Mouse (Mus musculus): ENCODE measurements around the gene Samd14.

The Samd14 gene

DNA sequence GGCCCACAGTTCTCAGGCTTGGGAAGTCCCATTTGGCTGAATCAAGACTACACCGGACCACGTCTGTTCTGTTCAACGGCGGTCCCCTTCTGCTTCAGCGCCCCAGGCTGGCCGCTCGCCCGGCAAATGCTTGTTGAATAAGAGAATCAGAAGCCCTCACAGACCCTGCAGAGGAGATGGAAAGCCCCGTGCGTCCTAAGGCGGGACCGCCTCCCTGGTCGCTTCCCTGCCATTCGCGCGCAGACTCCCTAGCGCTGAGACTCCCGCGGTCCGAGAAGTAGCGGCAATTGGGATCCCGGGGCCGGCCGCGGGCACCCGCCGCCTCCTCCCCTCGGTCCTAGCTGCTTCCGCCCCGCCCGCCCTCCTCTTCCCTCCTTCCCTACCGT is at the start of gene Samd14:
Gene Samd14 (plus strand): TSS at position 251 of the 386 bp plus-strand sequence.
- DNase-seq (ENCODE audit: extremely low read depth, insufficient read length, low spot score), result peak; percentile 86

DNA sequence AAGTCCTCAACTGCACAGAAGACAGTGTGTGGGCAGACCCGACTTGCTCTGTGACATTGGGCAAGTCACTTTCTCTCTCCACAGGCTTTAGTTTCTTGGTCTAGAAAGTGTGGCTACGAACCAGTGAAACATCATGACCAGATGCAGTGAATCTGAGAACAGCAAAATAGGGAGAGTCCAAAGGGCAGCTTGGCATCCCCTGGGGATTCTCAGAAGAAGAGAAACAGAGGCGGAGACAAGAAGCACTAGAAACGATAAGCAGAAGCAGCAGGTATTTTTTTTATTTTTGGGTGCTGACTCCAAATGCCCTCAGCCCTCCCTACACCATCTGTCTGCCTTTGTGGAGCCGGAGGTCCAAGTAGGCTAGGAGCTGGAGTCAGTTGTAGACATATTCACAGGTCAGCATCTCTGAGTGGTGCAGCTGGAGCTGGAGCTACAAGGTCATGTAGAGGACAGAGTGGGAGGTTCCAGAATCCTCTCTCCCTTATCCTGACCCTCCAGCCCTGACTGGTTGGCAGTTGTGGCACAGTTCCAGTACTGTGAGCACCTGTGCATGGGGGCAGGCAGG is 47.1 kb upstream of the Samd14 start:
- no peak for DNase-seq (ENCODE audit: extremely low read depth, insufficient read length, low spot score)

DNA sequence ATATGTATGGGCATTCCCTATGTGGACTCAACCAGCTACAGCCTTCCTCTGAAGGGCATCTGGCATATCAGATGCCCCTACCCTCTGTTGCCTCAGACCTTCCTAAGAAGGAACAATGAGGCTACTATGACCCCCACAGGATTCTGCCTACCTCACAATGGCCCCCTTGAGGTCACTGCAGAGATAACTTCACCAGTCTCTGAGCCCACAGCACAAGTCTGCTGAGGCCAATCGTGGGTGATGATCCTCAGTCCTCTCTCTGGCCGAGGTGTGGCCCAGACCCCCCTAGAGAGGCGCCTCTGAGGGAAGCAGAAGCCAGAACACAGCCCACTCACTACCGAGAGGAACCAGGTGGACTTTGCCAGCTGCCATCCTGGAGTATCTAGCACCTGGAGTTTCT is 42.3 kb upstream of the Samd14 start, which contains the start of gene Hils1:
Gene Hils1 (plus strand): TSS at position 175 of the 400 bp plus-strand sequence.
- DNase-seq (ENCODE audit: extremely low read depth, insufficient read length, low spot score), result no peak

DNA sequence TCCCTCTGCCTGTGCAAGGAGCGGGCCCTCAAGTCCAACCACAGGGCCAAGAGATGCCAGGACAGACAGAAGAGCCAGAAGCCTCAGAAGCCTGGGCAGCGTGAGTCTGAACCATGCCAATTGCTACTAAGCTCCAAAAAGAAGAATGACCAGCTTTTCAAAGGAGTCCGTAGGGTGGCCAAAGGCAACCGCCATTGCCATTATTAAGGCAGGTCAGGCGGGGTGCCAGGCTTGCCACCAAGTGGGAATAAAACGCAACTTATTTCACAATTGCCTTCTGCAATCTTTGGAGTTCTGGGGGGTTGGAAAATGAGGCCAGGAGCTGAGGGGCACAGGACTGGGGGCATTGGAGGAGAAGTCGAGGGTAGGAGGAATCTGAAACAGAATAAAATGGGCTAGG is 41.5 kb upstream of the Samd14 start:
- no peak for DNase-seq (ENCODE audit: extremely low read depth, insufficient read length, low spot score)

DNA sequence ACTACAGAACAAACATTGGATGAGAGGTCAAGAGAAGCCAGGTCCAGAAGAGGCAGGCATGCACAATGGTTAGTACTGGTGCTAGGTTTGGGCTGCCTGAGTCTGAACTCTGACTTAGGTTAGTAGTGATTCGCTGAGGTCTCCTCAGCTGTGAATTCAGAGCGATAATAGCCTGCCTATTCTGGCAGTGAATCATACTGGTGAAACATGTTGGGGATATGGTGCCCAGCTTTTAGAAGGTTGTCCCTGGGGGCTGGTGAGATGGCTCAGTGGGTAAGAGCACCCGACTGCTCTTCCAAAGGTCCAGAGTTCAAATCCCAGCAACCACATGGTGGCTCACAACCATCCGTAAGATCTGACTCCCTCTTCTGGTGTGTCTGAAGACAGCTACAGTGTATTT is 40.0 kb upstream of the Samd14 start:
- DNase-seq (ENCODE audit: extremely low read depth, insufficient read length, low spot score), result peak; percentile 57

DNA sequence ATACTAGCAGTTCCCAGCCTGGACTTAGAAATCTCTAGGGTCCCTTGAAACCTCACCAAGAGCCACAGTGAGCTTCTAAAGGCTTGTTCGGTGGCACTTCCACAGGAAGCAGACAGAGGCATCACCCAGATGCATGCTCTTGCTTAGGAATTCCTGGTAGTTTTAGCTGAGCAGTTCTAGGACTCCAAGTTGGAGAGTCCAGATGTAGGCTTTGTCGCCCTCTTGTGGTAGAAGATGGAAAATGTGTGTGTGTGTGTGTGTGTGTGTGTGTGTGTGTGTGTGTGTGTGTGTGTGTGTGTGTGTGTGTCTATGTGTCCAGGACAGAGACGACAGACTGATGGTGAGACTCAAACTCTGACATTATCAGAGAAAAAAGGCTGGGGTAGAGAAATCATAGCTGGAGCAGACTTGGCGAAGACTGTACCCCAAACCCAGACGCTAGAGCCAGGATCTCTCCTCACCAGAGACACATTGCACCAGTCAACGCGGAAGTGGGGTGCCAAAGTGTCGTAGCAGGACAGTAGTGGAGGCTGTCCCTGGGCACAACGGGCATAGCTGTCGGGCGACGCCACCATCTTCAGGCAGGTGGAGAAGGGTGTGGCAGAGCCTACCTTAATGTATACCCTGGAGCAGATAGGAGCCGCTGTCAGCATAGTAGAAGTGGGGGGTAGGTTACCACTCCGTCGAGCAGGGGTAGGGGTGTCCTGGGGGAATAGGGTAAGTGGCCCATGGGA is 39.3 kb upstream of the Samd14 start:
- peak; percentile 68 for DNase-seq (ENCODE audit: extremely low read depth, insufficient read length, low spot score)

DNA sequence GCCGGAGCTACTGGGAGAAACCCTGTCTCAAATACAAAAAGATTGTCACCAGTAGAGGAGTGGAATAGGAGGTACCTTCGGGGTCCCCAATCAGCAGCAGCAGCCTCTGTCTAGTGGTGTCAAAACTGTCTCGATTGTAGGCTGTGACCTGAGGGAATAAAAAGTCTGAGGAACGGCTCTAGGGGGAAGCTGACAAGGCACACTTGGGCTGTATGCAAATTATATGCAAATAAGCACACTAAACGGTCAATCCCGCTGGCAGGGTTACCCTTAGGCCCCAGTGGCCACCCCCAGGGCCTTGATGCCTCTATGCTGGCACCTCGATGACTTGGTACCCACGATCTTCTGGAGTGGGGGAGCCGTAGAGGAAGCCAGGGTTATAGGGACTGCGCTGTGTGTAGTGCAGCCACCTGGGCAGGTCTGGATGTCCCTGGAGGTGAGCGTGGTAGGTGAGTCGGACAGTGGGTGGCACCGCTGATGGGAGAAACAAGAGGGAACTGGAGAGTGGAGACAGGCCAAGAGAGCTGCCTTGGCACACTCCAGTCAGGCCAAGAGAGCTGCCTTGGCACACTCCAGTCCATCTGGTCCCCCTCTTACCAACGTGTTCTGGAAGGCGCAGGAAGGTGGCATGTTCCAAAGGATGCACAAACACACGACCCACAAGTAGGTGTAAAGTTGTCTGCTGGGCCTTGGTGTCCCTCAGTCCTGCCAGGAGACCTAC is 37.6 kb upstream of the Samd14 start:
- no peak for DNase-seq (ENCODE audit: extremely low read depth, insufficient read length, low spot score)

DNA sequence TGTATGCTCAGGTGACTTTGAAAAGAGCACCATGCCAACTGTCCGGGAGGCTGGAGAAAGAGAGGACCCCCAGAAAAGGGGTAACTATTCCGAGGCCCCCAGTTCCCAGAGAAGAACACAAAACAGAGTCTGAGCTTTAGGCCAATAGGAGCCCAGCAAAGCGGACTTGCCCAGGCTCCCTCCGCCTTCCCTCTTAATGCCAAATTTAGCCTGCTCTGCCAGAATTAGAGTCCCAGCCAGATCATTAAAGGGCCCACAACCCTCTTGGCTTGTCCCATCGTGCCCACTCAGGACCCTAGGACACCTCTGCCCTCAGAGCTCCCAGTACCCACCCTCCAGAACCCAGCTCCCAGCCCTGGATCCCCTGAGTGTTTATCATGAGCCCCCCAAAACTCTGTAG is 36.8 kb upstream of the Samd14 start:
- DNase-seq (ENCODE audit: extremely low read depth, insufficient read length, low spot score), result no peak

DNA sequence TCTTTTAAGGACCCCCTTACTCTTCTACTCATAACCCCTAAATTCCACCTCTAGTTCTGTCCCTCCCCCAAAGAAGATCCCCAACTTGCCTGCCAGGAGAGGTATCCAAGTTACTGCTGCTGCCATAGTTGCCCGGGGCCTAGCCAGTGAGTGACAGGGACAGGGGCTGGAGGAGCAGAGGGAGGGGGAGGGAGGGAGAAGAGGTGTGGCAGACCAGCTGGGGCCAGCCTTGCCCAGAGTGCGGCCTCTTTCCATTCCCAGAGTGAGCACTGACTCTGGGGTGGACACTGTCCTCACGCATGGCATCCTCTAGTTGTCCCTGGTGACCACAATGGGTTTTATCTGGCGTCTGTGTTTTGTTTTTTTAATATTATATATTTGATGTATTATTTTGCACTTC is 36.4 kb upstream of the Samd14 start:
- no peak for DNase-seq (ENCODE audit: extremely low read depth, insufficient read length, low spot score)

DNA sequence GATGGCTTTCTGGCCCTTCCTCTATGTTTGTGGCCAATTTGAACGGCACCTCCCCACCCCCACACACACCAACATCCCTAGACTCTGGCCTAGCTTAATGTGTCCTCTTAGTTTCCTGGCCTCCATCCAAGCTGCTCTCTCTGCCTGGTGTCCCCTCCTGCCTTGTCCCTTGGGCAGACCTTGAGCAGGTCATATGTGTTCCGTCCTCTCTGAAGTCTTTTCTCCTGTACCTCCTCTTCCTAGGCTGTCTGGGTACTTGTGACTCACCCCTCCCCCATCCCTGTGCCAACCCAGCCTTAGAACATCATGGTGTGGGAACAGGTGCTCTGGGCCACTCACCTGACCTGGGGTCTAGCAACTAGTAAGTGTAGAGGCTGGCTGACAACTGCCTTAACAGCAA is 34.7 kb upstream of the Samd14 start:
- DNase-seq (ENCODE audit: extremely low read depth, insufficient read length, low spot score), result no peak

DNA sequence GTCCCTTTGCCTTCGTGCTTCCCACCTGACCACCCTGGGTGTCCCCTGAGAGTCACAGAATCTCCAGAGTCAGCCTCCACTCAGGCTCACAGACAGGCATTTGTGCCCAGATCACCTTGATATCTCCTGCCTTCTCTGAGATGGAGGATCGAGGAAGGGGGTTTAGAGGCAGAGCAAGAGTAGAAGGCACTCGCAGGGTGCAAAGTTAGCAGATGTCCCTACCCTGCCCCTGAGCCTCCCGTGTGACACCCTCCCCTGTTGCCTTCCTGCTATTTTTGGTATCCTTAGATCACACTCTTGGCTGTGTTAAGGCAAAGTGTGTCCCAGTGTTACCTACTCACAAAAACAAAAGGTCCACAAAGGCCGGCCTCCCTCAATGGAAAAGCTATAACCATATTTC is 33.5 kb upstream of the Samd14 start, which contains the start of gene Sgca:
Gene Sgca (minus strand): TSS at position 129 of the 400 bp plus-strand sequence.
- DNase-seq (ENCODE audit: extremely low read depth, insufficient read length, low spot score), result no peak

DNA sequence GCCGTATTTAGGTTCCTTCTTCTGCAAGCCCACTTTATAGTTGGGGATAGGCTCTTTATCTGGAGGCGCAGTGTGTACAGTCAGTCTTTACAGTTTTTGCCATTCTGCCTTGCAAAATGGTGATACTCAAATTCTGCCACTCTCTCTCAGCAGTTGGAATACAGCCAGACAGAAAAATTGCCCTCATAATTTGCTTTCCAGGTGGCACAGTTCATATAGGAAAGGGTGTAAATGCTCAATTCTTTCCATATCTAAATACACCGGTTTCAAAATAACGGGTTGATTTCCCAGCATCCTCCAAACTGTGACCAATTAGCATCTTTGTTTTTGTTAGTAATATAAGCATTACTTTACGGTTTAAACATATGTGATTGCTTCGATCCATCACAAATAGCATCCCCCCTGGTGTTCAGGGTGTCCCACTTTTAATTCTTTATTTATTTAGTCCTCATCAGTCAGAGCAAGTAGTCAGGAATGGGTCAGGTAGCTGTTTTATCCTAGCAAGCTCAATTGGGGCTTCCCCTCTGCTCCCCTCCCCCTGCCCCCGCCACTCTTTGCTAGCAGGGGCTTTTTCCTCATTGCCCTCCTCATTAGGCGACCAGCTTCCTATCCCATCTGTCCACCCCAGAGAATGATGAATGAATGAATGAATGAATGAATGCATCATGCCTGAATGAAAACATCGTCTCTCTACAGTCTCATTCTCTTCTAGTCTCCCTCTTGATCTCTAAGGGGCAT is 31.3 kb upstream of the Samd14 start:
- no peak for DNase-seq (ENCODE audit: extremely low read depth, insufficient read length, low spot score)

DNA sequence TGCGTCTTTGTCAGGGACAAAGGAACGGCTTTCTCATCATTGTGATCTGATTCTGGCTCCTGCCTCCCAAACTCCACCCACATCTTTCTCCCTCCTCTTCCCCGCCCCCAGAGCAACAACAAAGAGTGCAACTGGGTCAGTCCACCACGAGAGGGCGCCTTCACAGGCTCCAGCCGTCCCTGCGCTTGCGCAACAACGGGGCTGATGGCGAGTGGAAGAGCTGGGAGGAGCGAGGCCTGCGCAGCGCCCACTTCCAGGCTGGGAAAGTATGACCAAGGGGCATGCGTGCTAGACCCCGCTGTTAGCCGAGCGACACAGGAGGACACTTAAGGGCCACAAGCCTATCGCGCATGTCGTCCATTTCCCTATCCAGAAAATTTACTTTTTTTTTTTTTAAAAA is 30.7 kb upstream of the Samd14 start:
- peak; percentile 89 for DNase-seq (ENCODE audit: extremely low read depth, insufficient read length, low spot score)

DNA sequence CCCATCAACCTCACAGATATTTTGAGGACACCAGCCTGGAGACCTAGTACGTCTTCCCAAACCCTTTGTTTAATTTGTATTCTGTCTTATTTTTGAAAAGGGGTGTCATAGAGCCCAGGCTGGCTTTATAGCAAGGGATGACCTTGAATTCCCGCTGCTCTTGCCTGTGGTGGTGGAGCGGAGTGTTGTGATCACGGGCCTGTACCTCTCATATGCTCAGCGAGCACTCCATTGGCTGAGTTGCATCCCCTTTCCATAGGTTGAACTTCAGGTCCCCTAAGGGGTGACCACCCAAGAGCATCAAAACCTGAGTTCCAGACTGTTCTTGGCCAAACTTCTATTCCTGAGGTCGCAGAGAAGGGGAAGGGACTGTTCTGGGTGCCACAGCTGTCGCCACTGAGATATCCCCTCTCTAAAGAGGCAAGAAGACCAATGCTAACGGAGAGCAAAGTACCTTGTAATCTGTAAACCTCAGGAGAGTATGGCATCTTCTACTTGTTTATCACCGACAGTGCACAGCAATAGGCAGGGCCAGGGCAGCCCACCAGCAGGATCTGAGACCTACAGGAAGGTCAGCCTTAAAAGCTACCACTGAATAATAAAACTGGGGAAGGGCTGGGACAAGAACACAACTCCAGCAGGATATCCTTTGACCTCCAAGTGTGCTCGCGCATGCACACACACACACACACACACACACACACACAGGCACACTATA is 30.1 kb upstream of the Samd14 start:
- no peak for DNase-seq (ENCODE audit: extremely low read depth, insufficient read length, low spot score)

DNA sequence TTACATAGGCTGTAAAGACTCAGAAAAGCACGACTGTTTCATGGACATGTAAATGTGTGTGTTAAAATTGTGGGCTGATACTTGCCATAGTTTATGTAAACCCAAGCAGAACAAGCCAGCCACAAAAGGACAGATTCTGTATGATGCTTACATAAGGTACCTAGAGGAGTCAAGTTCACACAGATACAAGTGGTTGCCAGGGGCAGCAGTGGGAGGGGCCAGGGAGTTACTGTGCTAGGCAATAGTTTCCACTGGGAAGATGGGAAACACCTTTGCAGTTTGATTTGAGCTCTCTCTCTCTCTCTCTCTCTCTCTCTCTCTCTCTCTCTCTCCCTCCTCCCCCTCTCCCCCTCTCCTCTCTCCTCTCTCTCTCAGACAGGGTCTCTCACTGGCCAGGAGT is 24.5 kb upstream of the Samd14 start:
- DNase-seq (ENCODE audit: extremely low read depth, insufficient read length, low spot score), result no peak

DNA sequence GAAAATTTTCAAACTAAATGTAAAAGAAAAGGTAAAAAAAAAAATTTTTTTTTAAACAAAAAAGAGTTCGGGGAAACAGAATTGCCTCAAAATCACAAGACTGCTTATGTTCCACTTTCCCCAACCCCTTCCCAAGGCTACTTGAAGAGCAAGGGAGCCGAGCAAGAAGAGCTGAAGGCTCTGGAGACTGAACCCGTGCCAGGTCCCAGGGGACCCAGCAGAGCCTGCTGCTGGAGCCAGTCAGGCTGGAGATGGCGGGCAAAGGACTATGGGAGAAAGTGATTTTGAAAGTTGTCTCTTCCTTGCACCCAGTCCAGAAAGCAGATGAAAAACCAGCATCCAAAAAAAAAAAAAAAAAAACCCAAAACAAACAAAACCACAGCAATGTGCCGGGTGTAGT is 23.9 kb upstream of the Samd14 start:
- no peak for DNase-seq (ENCODE audit: extremely low read depth, insufficient read length, low spot score)

DNA sequence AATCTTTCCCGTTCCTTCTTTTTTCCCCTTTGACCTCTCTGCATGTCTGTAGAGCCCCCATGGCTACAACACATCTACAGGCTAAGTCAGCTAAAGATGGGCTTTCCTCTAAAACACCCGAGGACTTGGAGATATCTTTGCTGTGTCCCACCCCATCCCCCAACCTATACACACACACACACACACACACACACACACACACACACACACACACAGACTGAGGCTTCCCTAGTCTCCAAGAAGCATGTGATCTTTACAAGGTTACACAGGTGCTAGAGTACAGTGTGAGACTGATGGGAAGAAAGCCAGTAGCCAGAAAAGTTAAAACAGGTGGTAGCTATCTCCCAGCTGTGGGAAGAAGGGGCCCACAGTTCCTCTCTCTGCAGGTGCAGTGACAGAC is 23.2 kb upstream of the Samd14 start:
- DNase-seq (ENCODE audit: extremely low read depth, insufficient read length, low spot score), result no peak

DNA sequence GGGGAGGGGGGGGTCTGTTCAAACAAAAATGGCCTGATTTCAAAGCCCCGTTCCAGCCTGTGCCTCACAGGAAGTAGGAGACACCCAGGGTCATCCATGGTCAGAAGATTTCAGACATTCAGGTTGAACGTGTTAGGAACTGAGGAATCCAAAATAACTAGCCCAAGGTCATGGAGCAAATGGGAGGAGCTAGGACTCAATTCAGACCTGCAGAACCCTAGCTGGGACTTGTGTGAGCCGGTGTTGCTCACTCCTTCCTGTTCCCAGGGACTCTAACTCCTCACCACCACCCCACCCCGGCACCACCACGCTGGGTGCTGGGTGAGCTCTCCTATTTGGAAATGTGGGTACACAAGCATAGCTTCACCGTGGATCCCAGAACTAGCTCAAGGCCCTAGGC is 22.3 kb upstream of the Samd14 start:
- DNase-seq (ENCODE audit: extremely low read depth, insufficient read length, low spot score), result no peak

DNA sequence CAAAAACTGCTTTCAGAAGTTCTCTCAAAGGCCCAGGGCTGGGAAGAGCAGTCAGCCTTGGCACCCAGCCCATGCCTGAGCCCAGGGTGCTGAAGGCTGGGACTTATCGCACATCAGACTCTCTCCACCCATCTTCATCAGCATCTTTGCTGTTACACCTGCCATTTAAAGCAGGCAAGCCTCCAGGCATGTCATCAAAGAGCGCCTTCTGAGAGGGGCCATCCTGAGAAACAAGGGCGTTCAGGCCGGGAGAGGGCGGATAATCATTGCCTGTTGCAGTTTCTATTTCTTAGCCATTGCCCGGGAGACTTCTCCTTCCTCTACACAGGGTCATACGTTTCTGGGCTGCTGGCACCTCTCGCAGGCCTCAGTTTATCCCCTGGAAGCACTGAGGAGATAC is 21.8 kb upstream of the Samd14 start:
- no peak for DNase-seq (ENCODE audit: extremely low read depth, insufficient read length, low spot score)

DNA sequence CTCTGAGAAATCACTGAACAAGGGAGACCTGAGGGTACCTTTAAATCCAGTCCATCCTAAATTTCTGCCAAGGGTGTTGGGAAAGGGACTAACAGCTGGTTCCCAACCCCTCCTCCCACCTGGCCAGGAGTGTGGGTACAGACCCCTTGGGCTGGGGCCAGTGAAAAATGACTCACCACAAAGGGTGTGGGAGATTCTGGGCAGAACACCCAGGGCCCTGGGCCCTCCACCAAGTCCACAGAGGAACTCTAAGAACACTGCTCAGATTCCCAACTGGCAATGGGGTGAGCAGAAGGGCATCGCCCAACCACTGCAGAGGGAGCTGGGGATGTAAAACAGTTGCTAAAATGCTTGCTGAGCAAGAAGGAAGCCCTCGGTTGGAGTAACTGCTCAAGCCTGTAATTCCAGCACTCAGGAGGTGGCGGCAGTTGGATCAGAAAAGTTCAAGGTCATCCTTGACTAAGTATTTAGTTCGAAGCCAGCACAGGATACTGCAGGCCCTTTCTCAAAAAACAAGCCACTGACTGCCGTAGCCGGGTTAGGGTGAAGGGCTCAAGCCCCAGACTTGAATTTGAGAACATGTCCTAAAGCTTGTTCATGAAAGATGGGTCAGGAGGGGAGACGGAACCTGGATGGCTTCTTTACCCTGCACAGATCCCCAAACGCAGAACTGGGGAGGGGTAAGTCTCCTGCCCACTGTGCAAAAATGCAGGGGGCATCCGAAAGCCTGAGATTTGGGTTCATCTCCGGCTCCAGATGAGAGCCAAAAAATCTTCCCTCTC is 20.7 kb upstream of the Samd14 start:
- peak; percentile 59 for DNase-seq (ENCODE audit: extremely low read depth, insufficient read length, low spot score)

All from 3134 (cell line).